11 mouse cellular contexts compared by ENCODE assay signal in genomic region chr7:4630198-4630597, GRCm38 (mm10). TPM values are rescaled to one million over a fixed set of nuclear protein-coding genes. Genes with fewer than 3 reads are reported as not detected.
DNase-seq lines count a peak whose midpoint lies in the region; ATAC-seq lines count a peak whose summit lies in the region.
"Had no signal": no experiment of that assay in that cellular context is flagged by ENCODE, and none has a peak within 500 bp of the region (broad histone marks: within the 10 kb centered on the region; RNA-seq: fewer than 3 reads in every experiment).

No protein-coding gene starts in this region.

- H3K27me3 ChIP-seq in heart, embryonic 13.5 days (replicated peaks), result no peaks in the 10 kb centered on the region
- no peaks in the 10 kb centered on the region for H3K27me3 ChIP-seq in erythroblast, embryonic 14.5 days (ENCODE audit: control insufficient read depth)
- no peaks in the 10 kb centered on the region for H3K27me3 ChIP-seq in hindbrain, embryonic 13.5 days
- no peaks in the 10 kb centered on the region for H3K27me3 ChIP-seq in embryonic facial prominence, embryonic 10.5 days (replicated peaks; ENCODE audit: low read depth, poor library complexity, severe bottlenecking)
- H3K27me3 ChIP-seq: limb, embryonic 13.5 days had no signal

- H3K9ac ChIP-seq in heart, embryonic 13.5 days, result no peak overlapping the region
- no peak overlapping the region for H3K9ac ChIP-seq in hindbrain, embryonic 13.5 days
- H3K9ac ChIP-seq: limb, embryonic 13.5 days had no signal

- H3K4me1 ChIP-seq in heart, embryonic 13.5 days, result no peaks in the 10 kb centered on the region
- peaks cover 77% of the 10 kb centered on the region for H3K4me1 ChIP-seq in erythroblast, embryonic 14.5 days (ENCODE audit: control insufficient read depth)
- H3K4me1 ChIP-seq in hindbrain, embryonic 13.5 days (replicated peaks), result no peaks in the 10 kb centered on the region
- H3K4me1 ChIP-seq in embryonic facial prominence, embryonic 10.5 days, result no peaks in the 10 kb centered on the region
- H3K4me1 ChIP-seq: limb, embryonic 13.5 days had no signal

- no peaks in the 10 kb centered on the region for H3K9me3 ChIP-seq in heart, embryonic 13.5 days
- no peaks in the 10 kb centered on the region for H3K9me3 ChIP-seq in erythroblast, embryonic 14.5 days (ENCODE audit: control insufficient read depth, low read length)
- H3K9me3 ChIP-seq in hindbrain, embryonic 13.5 days, result no peaks in the 10 kb centered on the region
- H3K9me3 ChIP-seq in embryonic facial prominence, embryonic 10.5 days, result no peaks in the 10 kb centered on the region
- H3K9me3 ChIP-seq: limb, embryonic 13.5 days had no signal

- H3K27ac ChIP-seq in heart, embryonic 13.5 days (replicated peaks), result peak overlapping the region; percentile 55
- no peak overlapping the region for H3K27ac ChIP-seq in hindbrain, embryonic 13.5 days
- H3K27ac ChIP-seq in embryonic facial prominence, embryonic 10.5 days (replicated peaks), result no peak overlapping the region
- H3K27ac ChIP-seq: limb, embryonic 13.5 days had no signal

- ATAC-seq in heart, embryonic 13.5 days (ENCODE audit: extremely low read depth, insufficient number of reproducible peaks, low FRiP score, low TSS enrichment), result peak; percentile 47; the same call in 1 of the 2 replicates
- ATAC-seq in hindbrain, embryonic 13.5 days (ENCODE audit: low FRiP score), result no peak

- H3K4me2 ChIP-seq in heart, embryonic 13.5 days, result peak overlapping the region; percentile 55
- no peak overlapping the region for H3K4me2 ChIP-seq in hindbrain, embryonic 13.5 days
- H3K4me2 ChIP-seq: limb, embryonic 13.5 days had no signal

- WGBS in heart, embryonic 13.5 days, result 35% methylated on average over 1 of the region's 1 CpGs
- WGBS in hindbrain, embryonic 13.5 days, result 76% methylated on average over 1 of the region's 1 CpGs
- 91% methylated on average over 1 of the region's 1 CpGs for WGBS in embryonic facial prominence, embryonic 10.5 days

- no peak for DNase-seq in heart, adult 11 months
- DNase-seq in kidney, postnatal 25 days, result peak; percentile 56 to 69
- DNase-seq in spleen, postnatal 14 days (ENCODE audit: low spot score in 2 of 2), result peak; percentile 35 to 45
- no peak for DNase-seq in embryonic facial prominence, embryonic 10.5 days (ENCODE audit: low spot score)
- no peak for DNase-seq in layer of hippocampus, adult 11-12 months (ENCODE audit: low spot score)
- DNase-seq: heart, adult 18-20 months; thymus, adult 18-20 months had no signal

- H3K4me3 ChIP-seq in heart, embryonic 13.5 days, result peak overlapping the region; percentile 32
- H3K4me3 ChIP-seq in erythroblast, embryonic 14.5 days (replicated peaks), result peak overlapping the region; percentile 74
- no peak overlapping the region for H3K4me3 ChIP-seq in hindbrain, embryonic 13.5 days
- no peak overlapping the region for H3K4me3 ChIP-seq in embryonic facial prominence, embryonic 10.5 days
- H3K4me3 ChIP-seq: limb, embryonic 13.5 days had no signal

- peaks cover 68% of the 10 kb centered on the region for H3K36me3 ChIP-seq in heart, embryonic 13.5 days
- peaks cover 95% of the 10 kb centered on the region for H3K36me3 ChIP-seq in erythroblast, embryonic 14.5 days (ENCODE audit: control insufficient read depth)
- H3K36me3 ChIP-seq in hindbrain, embryonic 13.5 days, result peaks cover 69% of the 10 kb centered on the region
- H3K36me3 ChIP-seq in embryonic facial prominence, embryonic 10.5 days (replicated peaks), result peaks cover 72% of the 10 kb centered on the region

RNA-seq across cellular contexts. Expression of gene Tmem86b, which starts 1.0 kb away (rescaled TPM):
- polyA plus RNA-seq in heart, embryonic 13.5 days (2015; fragmentation: Nextera tagmentation; extraction: Ambion mirVana), result 2.4 TPM in 2 replicates
- 2.3 and 2.7 TPM in 2 replicates for polyA plus RNA-seq in erythroblast, embryonic 14.5 days (2012)
- polyA plus RNA-seq in hindbrain, embryonic 13.5 days (2015; fragmentation: Nextera tagmentation; extraction: Ambion mirVana), result 3.5 and 3.8 TPM in 2 replicates
- 1.9 and 2.1 TPM in 2 replicates for polyA plus RNA-seq in embryonic facial prominence, embryonic 10.5 days (2016; fragmentation: Nextera tagmentation; extraction: Ambion mirVana)

RNA-seq across cellular contexts. Expression of gene Ptprh, which starts 26.4 kb away (rescaled TPM):
- polyA plus RNA-seq in heart, embryonic 13.5 days (2015; fragmentation: Nextera tagmentation; extraction: Ambion mirVana), result 0.04 TPM in 1 of 2 replicates, not detected in the other
- not detected in 2 replicates for polyA plus RNA-seq in erythroblast, embryonic 14.5 days (2012)
- polyA plus RNA-seq in hindbrain, embryonic 13.5 days (2015; fragmentation: Nextera tagmentation; extraction: Ambion mirVana), result 0.71 and 0.97 TPM in 2 replicates
- polyA plus RNA-seq in embryonic facial prominence, embryonic 10.5 days (2016; fragmentation: Nextera tagmentation; extraction: Ambion mirVana), result not detected in 2 replicates
- polyA plus RNA-seq: limb, embryonic 13.5 days had no signal

RNA-seq across cellular contexts. Expression of gene Ppp6r1, which starts 28.6 kb away (rescaled TPM):
- 7.2 and 7.4 TPM in 2 replicates for polyA plus RNA-seq in heart, embryonic 13.5 days (2015; fragmentation: Nextera tagmentation; extraction: Ambion mirVana)
- polyA plus RNA-seq in erythroblast, embryonic 14.5 days (2012), result 23.5 and 30.2 TPM in 2 replicates
- polyA plus RNA-seq in hindbrain, embryonic 13.5 days (2015; fragmentation: Nextera tagmentation; extraction: Ambion mirVana), result 9.7 and 12.4 TPM in 2 replicates
- 9.3 and 11.0 TPM in 2 replicates for polyA plus RNA-seq in embryonic facial prominence, embryonic 10.5 days (2016; fragmentation: Nextera tagmentation; extraction: Ambion mirVana)

RNA-seq across cellular contexts. Expression of gene Hspbp1, which starts 54.7 kb away (rescaled TPM):
- 74.0 and 79.9 TPM in 2 replicates for polyA plus RNA-seq in heart, embryonic 13.5 days (2015; fragmentation: Nextera tagmentation; extraction: Ambion mirVana)
- 12.9 and 13.0 TPM in 2 replicates for polyA plus RNA-seq in erythroblast, embryonic 14.5 days (2012)
- polyA plus RNA-seq in hindbrain, embryonic 13.5 days (2015; fragmentation: Nextera tagmentation; extraction: Ambion mirVana), result 128 and 137 TPM in 2 replicates
- 131 and 136 TPM in 2 replicates for polyA plus RNA-seq in embryonic facial prominence, embryonic 10.5 days (2016; fragmentation: Nextera tagmentation; extraction: Ambion mirVana)

Comparison
In these comparisons a context has a peak if more than half of its experiments do, and no peak if none do; other contexts are left out.
1. H3K4me3 ChIP-seq: peak in heart, embryonic 13.5 days (single experiment) and erythroblast, embryonic 14.5 days (single experiment); none in hindbrain, embryonic 13.5 days (single experiment) and embryonic facial prominence, embryonic 10.5 days (single experiment).
2. DNase-seq: peak in kidney, postnatal 25 days (2 of 2) and spleen, postnatal 14 days (2 of 2); none in heart, adult 11 months (single experiment), embryonic facial prominence, embryonic 10.5 days (single experiment) and layer of hippocampus, adult 11-12 months (single experiment).